ENCODE assay signal across 26 mouse cellular contexts in the genomic region with DNA sequence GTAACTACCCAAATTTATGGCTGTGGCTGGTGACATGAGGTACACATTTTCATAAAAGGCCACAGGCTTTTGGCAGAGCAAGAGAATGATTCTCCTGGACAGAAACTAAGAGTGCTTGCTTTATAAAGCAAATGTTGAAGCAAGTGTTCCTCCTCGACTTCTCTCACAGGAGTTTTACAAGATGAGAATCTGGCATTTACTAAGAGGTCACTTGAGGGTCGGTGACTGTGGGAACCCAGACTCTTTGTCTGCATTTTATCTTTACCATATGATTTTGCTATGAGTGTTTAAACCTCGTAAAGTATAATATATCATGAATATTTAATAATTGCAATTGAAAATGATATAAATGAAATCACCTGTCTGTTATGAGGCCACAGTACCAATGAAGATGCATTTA.
"Had no signal": no experiment of that assay in that cellular context is flagged by ENCODE, and none has a peak within 500 bp of the region (broad histone marks: within the 10 kb centered on the region; RNA-seq: fewer than 3 reads in every experiment).

No protein-coding gene starts in this region.

- H3K27ac ChIP-seq: gastrocnemius, adult 2 months; heart, embryonic 13.5 days; heart, embryonic 15.5 days; hindbrain, embryonic 13.5 days; hindbrain, embryonic 15.5 days; hindbrain, postnatal 0 days; intestine, embryonic 15.5 days; left cerebral cortex, adult 2 months; limb, embryonic 13.5 days; liver, embryonic 13.5 days; liver, embryonic 15.5 days had no signal

- H3K4me3 ChIP-seq: gastrocnemius, adult 2 months; heart, embryonic 13.5 days; heart, embryonic 15.5 days; hindbrain, embryonic 13.5 days; hindbrain, embryonic 15.5 days; intestine, embryonic 15.5 days; left cerebral cortex, adult 2 months; limb, embryonic 13.5 days; liver, embryonic 13.5 days; liver, embryonic 15.5 days had no signal

- H3K27me3 ChIP-seq: heart, embryonic 13.5 days; heart, embryonic 15.5 days; hindbrain, embryonic 13.5 days; hindbrain, embryonic 15.5 days; intestine, embryonic 15.5 days; limb, embryonic 13.5 days; liver, embryonic 13.5 days; liver, embryonic 15.5 days had no signal

- ATAC-seq: hindbrain, postnatal 0 days; intestine, embryonic 15.5 days; intestine, postnatal 0 days; liver, postnatal 0 days had no signal

- H3K4me1 ChIP-seq: heart, embryonic 15.5 days; hindbrain, embryonic 13.5 days; hindbrain, embryonic 15.5 days; intestine, embryonic 15.5 days; liver, embryonic 13.5 days; liver, embryonic 15.5 days had no signal

- DNase-seq: gastrocnemius, adult 2 months; gastrocnemius, postnatal 10 days; gastrocnemius, postnatal 25 days; heart, adult 18-20 months; heart, postnatal 14 days; heart, postnatal 36 days; kidney, adult 18-20 months; kidney, adult 8-10 months; kidney, postnatal 14 days; kidney, postnatal 36 days; liver; liver, embryonic 13.5 days; liver, postnatal 0 days; lung, adult 2 months had no signal

- H3K9me3 ChIP-seq: heart, embryonic 13.5 days; heart, embryonic 15.5 days; hindbrain, embryonic 13.5 days; hindbrain, embryonic 15.5 days; intestine, embryonic 15.5 days; limb, embryonic 13.5 days; liver, embryonic 13.5 days; liver, embryonic 15.5 days had no signal

- H3K4me2 ChIP-seq: heart, embryonic 11.5 days; heart, embryonic 13.5 days; heart, embryonic 15.5 days; hindbrain, embryonic 13.5 days; hindbrain, embryonic 15.5 days; intestine, embryonic 15.5 days; limb, embryonic 13.5 days; liver, embryonic 11.5 days; liver, embryonic 13.5 days; liver, embryonic 15.5 days had no signal

- H3K9ac ChIP-seq: heart, embryonic 13.5 days; heart, embryonic 15.5 days; hindbrain, embryonic 13.5 days; hindbrain, embryonic 15.5 days; intestine, embryonic 15.5 days; limb, embryonic 13.5 days; liver, embryonic 13.5 days; liver, embryonic 15.5 days; liver, postnatal 0 days had no signal

- H3K36me3 ChIP-seq: heart, embryonic 13.5 days; heart, embryonic 15.5 days; hindbrain, embryonic 13.5 days; hindbrain, embryonic 15.5 days; intestine, embryonic 15.5 days; limb, embryonic 13.5 days; liver, embryonic 13.5 days; liver, embryonic 15.5 days had no signal
